Mouse (Mus musculus): ENCODE data around the gene Paics.

GRCm38 (mm10) chr5:76906155-76906499, 45.0 kb upstream of the Paics start:
- no peak for TF ChIP-seq CTCF (IDR thresholded peaks at IDR 0.05; ENCODE audit: control insufficient read depth, insufficient read depth, insufficient replicate concordance, low read depth, low read length)
- TF ChIP-seq POLR2A (IDR thresholded peaks at IDR 0.05; ENCODE audit: control insufficient read depth, low read depth, low read length), result no peak
